Mouse (Mus musculus) forebrain, embryonic 15.5 days (tissue): ENCODE data around the gene Scgb1b24. TPM values are rescaled to one million over a fixed set of nuclear protein-coding genes. Genes with fewer than 3 reads are reported as not detected.

Source experiments
- ATAC-seq: fragments of 200-750 bp; cut with Nextera tagmentation; replicated peaks from 2 replicates; pipeline ENCODE4 v1.8.0; 2017; ENCODE audit warnings: mild to moderate bottlenecking, moderate TSS enrichment, moderate library complexity
- H3K27ac ChIP-seq: fragments of 300-500 bp; sonication (generic); replicated peaks from 2 replicates; pipeline ENCODE4 v1.5.1; 2015; ENCODE audit warnings: mild to moderate bottlenecking, inconsistent platforms
- H3K27me3 ChIP-seq: fragments of 300-500 bp; sonication (generic); 2 replicates; pipeline ENCODE4 v1.6.1; 2015; ENCODE audit warnings: inconsistent platforms
- H3K36me3 ChIP-seq: fragments of 300-500 bp; sonication (generic); 2 replicates; pipeline ENCODE4 v1.6.1; 2015; ENCODE audit warnings: mild to moderate bottlenecking, inconsistent platforms
- H3K4me1 ChIP-seq: fragments of 300-500 bp; sonication (generic); 2 replicates; pipeline ENCODE4 v1.6.1; 2015; ENCODE audit warnings: inconsistent platforms
- H3K4me2 ChIP-seq: fragments of 300-500 bp; sonication (generic); replicated peaks from 2 replicates; pipeline ENCODE4 v1.6.1; 2015; ENCODE audit warnings: mild to moderate bottlenecking, inconsistent platforms
- H3K4me3 ChIP-seq: fragments of 300-500 bp; sonication (generic); 2 replicates; pipeline ENCODE4 v1.5.1; 2015; ENCODE audit warnings: mild to moderate bottlenecking, inconsistent platforms
- H3K9ac ChIP-seq: fragments of 300-500 bp; sonication (generic); replicated peaks from 2 replicates; pipeline ENCODE4 v1.6.1; 2015; ENCODE audit warnings: mild to moderate bottlenecking, inconsistent platforms
- H3K9me3 ChIP-seq: fragments of 300-500 bp; sonication (generic); 2 replicates; pipeline ENCODE4 v1.6.1; 2016; ENCODE audit warnings: inconsistent platforms
- WGBS: fragments of 180-500 bp; shearing (Covaris S2); methylation state at CpG from one replicate; pipeline ENCODE4 v1.1.7; 2015; ENCODE audit warnings: mixed read lengths; 5-methylcytosine and 5-hydroxymethylcytosine counted together
- polyA plus RNA-seq: library from polyadenylated mRNA; unstranded; fragments of >200 nt; fragmentation: Nextera tagmentation; extraction: Ambion mirVana; gene quantifications from 2 replicates; pipeline ENCODE4 v1.2.1, GENCODE M21; 2015

Gene Scgb1b24
- not detected in 2 replicates for polyA plus RNA-seq

GRCm38 (mm10) chr7:33743499-33743898 lies at the start of gene Scgb1b24:
Scgb1b24 (plus strand) TSS chr7:33743799.
- Histone ChIP-seq H3K4me2 (no peak within 1 kb of the TSS), H3K9ac (no peak within 1 kb of the TSS), H3K27ac (no peak within 1 kb of the TSS), H3K9me3 (peaks cover 50% of the 10 kb centered on the region), H3K4me1 (no peaks in the 10 kb centered on the region), H3K27me3 (no peaks in the 10 kb centered on the region), H3K4me3 (no peak within 1 kb of the TSS), H3K36me3 (no peaks in the 10 kb centered on the region)
- no peak for ATAC-seq
- 83% methylated on average over 3 of the region's 3 CpGs for WGBS

GRCm38 (mm10) chr7:33739212-33739611 lies 4.4 kb upstream of the Scgb1b24 start, which contains the start of gene Scgb2b24:
Scgb2b24 (minus strand) TSS chr7:33739312.
- no peaks in the 10 kb centered on the region for H3K36me3 ChIP-seq
- ATAC-seq: no peak
- WGBS: 89% methylated on average over 2 of the region's 2 CpGs
- peaks cover 59% of the 10 kb centered on the region for H3K9me3 ChIP-seq
- no peak within 1 kb of the TSS for H3K27ac ChIP-seq
- no peaks in the 10 kb centered on the region for H3K4me1 ChIP-seq
- H3K4me3 ChIP-seq: no peak within 1 kb of the TSS
- no peak within 1 kb of the TSS for H3K9ac ChIP-seq
- no peaks in the 10 kb centered on the region for H3K27me3 ChIP-seq
- H3K4me2 ChIP-seq: no peak within 1 kb of the TSS

Other genes starting within 250 kb of the Scgb1b24 start
- not detected in 2 replicates for gene Scgb2b21, start 223.3 kb upstream of the Scgb1b24 start, polyA plus RNA-seq
- gene Scgb2b24, start 4.5 kb upstream of the Scgb1b24 start, polyA plus RNA-seq: not detected in 2 replicates
- gene Scgb2b26, start 201.2 kb downstream of the Scgb1b24 start, polyA plus RNA-seq: not detected in 2 replicates